Mouse (Mus musculus) cerebellum, adult 2 months (tissue): ENCODE measurements around the gene Aox3. TPM values are rescaled to one million over a fixed set of nuclear protein-coding genes. Genes with fewer than 3 reads are reported as not detected.

Experiments
- DNase-seq, 2 experiments: peaks; one replicate each; pipeline ENCODE4 v3.0.0; 2021
- H3K27ac ChIP-seq: fragments of 200-500 bp; 2 replicates; pipeline ENCODE4 v1.5.1; 2012; ENCODE audit warnings: low read length, control low read depth, inconsistent platforms; ENCODE audit not compliant: insufficient read depth
- H3K27me3 ChIP-seq: fragments of 200-500 bp; 2 replicates; pipeline ENCODE4 v1.6.1; 2012; ENCODE audit warnings: inconsistent platforms, mild to moderate bottlenecking, low read length, moderate library complexity; ENCODE audit not compliant: control insufficient read depth, insufficient read depth
- H3K4me1 ChIP-seq: fragments of 200-500 bp; 2 replicates; pipeline ENCODE4 v1.6.1; 2011; ENCODE audit warnings: low read length; ENCODE audit not compliant: control insufficient read depth, insufficient read depth
- H3K4me3 ChIP-seq: fragments of 200-500 bp; replicated peaks from 2 replicates; pipeline ENCODE3; 2011; ENCODE audit warnings: mild to moderate bottlenecking, low read depth, low read length, control low read depth; ENCODE audit not compliant: insufficient read depth
- CTCF ChIP-seq: fragments of 200-500 bp; IDR thresholded peaks from 2 replicates; pipeline ENCODE4 v1.5.1; 2011; ENCODE audit warnings: low read depth, mild to moderate bottlenecking, control low read depth, low read length, moderate library complexity, borderline replicate concordance; ENCODE audit not compliant: insufficient read depth
- POLR2A ChIP-seq: fragments of 200-500 bp; IDR thresholded peaks from 2 replicates; pipeline ENCODE4 v1.6.1; 2011; ENCODE audit warnings: low read length, control low read depth, borderline replicate concordance; ENCODE audit not compliant: insufficient read depth
- WGBS: fragments of 180-500 bp; shearing (Covaris S2); methylation state at CpG from one replicate; pipeline ENCODE4 v1.1.7; 2018; 5-methylcytosine and 5-hydroxymethylcytosine counted together
- polyA plus RNA-seq: library from polyadenylated mRNA; depleted of rRNA; stranded (reverse); fragments of >200 nt; gene quantifications from 2 replicates; pipeline ENCODE4 v1.2.3, GENCODE M21; 2012; rRNA removed

Gene Aox3
- polyA plus RNA-seq, 1 experiment = 0.33 TPM

GRCm38 (mm10) chr1:58248518-58248917, 135.6 kb downstream of the Aox3 start:
- no peak for DNase-seq
- no peak overlapping the region for H3K27ac ChIP-seq
- TF ChIP-seq POLR2A (no peak), CTCF (no peak)
- no peaks in the 10 kb centered on the region for H3K27me3 ChIP-seq
- WGBS = 64% methylated on average over 1 of the region's 1 CpGs
- H3K4me1 ChIP-seq = no peaks in the 10 kb centered on the region
- H3K4me3 ChIP-seq = no peak overlapping the region

Other genes starting within 250 kb of the Aox3 start
- 0.77 and 0.84 TPM in 2 replicates for gene Sgo2a, start 117.2 kb upstream of the Aox3 start, polyA plus RNA-seq
- gene Kctd18, start 94.2 kb upstream of the Aox3 start, polyA plus RNA-seq = 21.5 and 21.6 TPM in 2 replicates
- gene Aox1, start 83.2 kb upstream of the Aox3 start, polyA plus RNA-seq = 5.1 and 6.4 TPM in 2 replicates
- gene Aox4, start 97.3 kb downstream of the Aox3 start, polyA plus RNA-seq = 0.33 and 0.89 TPM in 2 replicates
- gene Aox2, start 165.2 kb downstream of the Aox3 start, polyA plus RNA-seq = 0.02 and 0.03 TPM in 2 replicates